Mouse (Mus musculus) limb, embryonic 14.5 days (tissue): ENCODE data around the gene BC067074. TPM values are rescaled to one million over a fixed set of nuclear protein-coding genes. Genes with fewer than 3 reads are reported as not detected.

Source experiments
- ATAC-seq: fragments of 200-750 bp; cut with Nextera tagmentation; 2 replicates; pipeline ENCODE4 v1.8.0; 2017; ENCODE audit warnings: low read depth, moderate number of reproducible peaks, moderate TSS enrichment; ENCODE audit not compliant: low FRiP score
- DNase-seq: peaks from one replicate; pipeline ENCODE4 v3.0.0-alpha.2; 2015; ENCODE audit warnings: low spot score
- H3K27ac ChIP-seq: fragments of 300-500 bp; sonication (generic); replicated peaks from 2 replicates; pipeline ENCODE4 v1.5.1; 2014; ENCODE audit warnings: low read depth, mild to moderate bottlenecking, low read length, moderate library complexity, mixed read lengths
- H3K27me3 ChIP-seq: fragments of 300-500 bp; sonication (generic); 2 replicates; pipeline ENCODE4 v1.6.1; 2014; ENCODE audit warnings: low read length, mixed read lengths; ENCODE audit not compliant: control insufficient read depth, insufficient read depth
- H3K36me3 ChIP-seq: fragments of 300-500 bp; sonication (generic); 2 replicates; pipeline ENCODE4 v1.6.1; 2014; ENCODE audit warnings: mild to moderate bottlenecking, low read length, moderate library complexity, mixed read lengths; ENCODE audit not compliant: control insufficient read depth, insufficient read depth
- H3K4me1 ChIP-seq: fragments of 300-500 bp; sonication (generic); 2 replicates; pipeline ENCODE4 v1.6.1; 2014; ENCODE audit warnings: antibody characterized with exemption, low read length, mixed read lengths; ENCODE audit not compliant: control insufficient read depth, insufficient read depth
- H3K4me2 ChIP-seq: fragments of 300-500 bp; sonication (generic); replicated peaks from 2 replicates; pipeline ENCODE4 v1.6.1; 2014; ENCODE audit warnings: low read depth, mild to moderate bottlenecking, low read length, moderate library complexity; ENCODE audit not compliant: severe bottlenecking
- H3K4me3 ChIP-seq: fragments of 300-500 bp; sonication (generic); replicated peaks from 2 replicates; pipeline ENCODE4 v1.5.1; 2014; ENCODE audit warnings: low read length
- H3K9ac ChIP-seq: fragments of 300-500 bp; sonication (generic); 2 replicates; pipeline ENCODE4 v1.6.1; 2014; ENCODE audit warnings: mild to moderate bottlenecking, low read depth, low read length, moderate library complexity; ENCODE audit not compliant: severe bottlenecking
- H3K9me3 ChIP-seq: fragments of 300-500 bp; sonication (generic); 2 replicates; pipeline ENCODE4 v1.6.1; 2016; ENCODE audit warnings: low read length; ENCODE audit not compliant: control insufficient read depth
- POLR2A ChIP-seq: fragments of 200-500 bp; IDR thresholded peaks from 2 replicates; pipeline ENCODE4 v1.8.0; 2012; ENCODE audit warnings: inconsistent platforms, mild to moderate bottlenecking, moderate library complexity, borderline replicate concordance; ENCODE audit not compliant: insufficient read depth, insufficient read length; ENCODE audit errors: extremely low read depth
- WGBS: fragments of 180-500 bp; shearing (Covaris S2); extraction: QIAGEN DNeasy Blood & Tissue Kit; methylation state at CpG from one replicate; pipeline ENCODE4 v1.1.7; 2014; 5-methylcytosine and 5-hydroxymethylcytosine counted together
- polyA plus RNA-seq, 2 experiments: library from polyadenylated mRNA; depleted of rRNA in 1 of 2; stranded (reverse) in 1 of 2; unstranded in 1 of 2; fragments of >200 nt; fragmentation: Nextera tagmentation in 1 of 2; extraction: Ambion mirVana in 1 of 2; gene quantifications; 2 replicates each; pipeline versions ENCODE4 v1.2.1 to v1.2.3; 2012 to 2014

Gene BC067074
- polyA plus RNA-seq, 2 experiments: 8.6 to 21.9 TPM

- Histone ChIP-seq H3K27me3 (no peaks in the 10 kb centered on the region), H3K4me3 (no peak overlapping the region), H3K9ac (no peak overlapping the region), H3K36me3 (no peaks in the 10 kb centered on the region; the same call in 1 of the 2 replicates), H3K4me1 (peaks cover 15% of the 10 kb centered on the region), H3K4me2 (no peak overlapping the region), H3K27ac (no peak overlapping the region; the same call in 1 of the 2 replicates), H3K9me3 (no peaks in the 10 kb centered on the region)
- WGBS: 64% methylated on average over 11 of the region's 11 CpGs
- ATAC-seq (no peak), DNase-seq (peak; percentile 66)
- TF ChIP-seq POLR2A: no peak
These were observed 57.9 kb downstream of the BC067074 start for GRCm38 (mm10) chr13:113350743-113351430.

DNA sequence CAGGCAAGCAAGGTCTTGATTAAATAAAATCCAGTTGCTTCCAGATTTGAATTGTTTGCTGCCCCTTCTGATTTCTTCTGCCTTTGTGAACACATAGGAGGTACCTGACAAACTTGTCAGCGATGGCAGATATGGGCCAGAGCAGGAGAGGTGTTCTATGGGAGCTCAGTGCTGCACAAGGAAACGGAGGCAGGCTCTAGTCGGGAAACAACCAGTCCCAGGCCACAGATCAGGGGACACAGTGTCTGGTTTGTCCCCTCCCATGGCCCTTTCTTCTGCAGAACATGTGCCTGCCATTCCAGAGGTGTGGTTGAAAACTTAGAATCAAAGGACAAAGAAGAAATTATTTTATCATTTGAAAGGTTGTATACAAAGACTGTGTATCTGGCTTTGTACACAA is 60.6 kb downstream of the BC067074 start:
- 77% methylated on average over 3 of the region's 3 CpGs for WGBS

DNA sequence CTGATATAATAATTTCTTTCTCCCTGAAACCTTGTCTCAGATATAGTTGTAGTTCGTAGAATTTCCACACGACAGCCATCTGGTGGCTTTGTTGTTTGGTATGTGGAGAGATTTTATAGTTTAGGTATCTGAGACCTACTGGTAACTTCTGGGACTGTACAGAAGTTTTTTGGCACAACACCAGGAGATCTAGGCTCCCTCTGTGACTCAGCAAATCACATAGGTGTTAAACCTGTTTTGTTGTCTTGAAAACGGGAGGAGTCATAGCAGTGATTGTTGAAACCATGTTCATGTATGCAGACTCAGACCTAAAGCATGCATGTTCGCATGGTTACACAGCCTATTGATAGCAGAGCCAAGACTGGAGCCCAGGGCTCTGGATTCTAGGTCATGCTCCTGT is 61.0 kb downstream of the BC067074 start:
- 74% methylated on average over 4 of the region's 4 CpGs for WGBS
- Histone ChIP-seq H3K27ac (no peak overlapping the region), H3K4me1 (peaks cover 14% of the 10 kb centered on the region), H3K4me2 (no peak overlapping the region), H3K4me3 (no peak overlapping the region), H3K36me3 (no peaks in the 10 kb centered on the region; the same call in 1 of the 2 replicates), H3K9ac (no peak overlapping the region), H3K9me3 (no peaks in the 10 kb centered on the region), H3K27me3 (no peaks in the 10 kb centered on the region)
- TF ChIP-seq POLR2A: no peak
- DNase-seq (peak; percentile 18), ATAC-seq (no peak)

More for the DNA sequence above, 60.6 kb downstream of the BC067074 start:
- Histone ChIP-seq H3K4me2 (no peak overlapping the region), H3K4me3 (no peak overlapping the region), H3K27me3 (no peaks in the 10 kb centered on the region), H3K27ac (no peak overlapping the region), H3K9ac (no peak overlapping the region), H3K9me3 (no peaks in the 10 kb centered on the region), H3K4me1 (peaks cover 14% of the 10 kb centered on the region), H3K36me3 (no peaks in the 10 kb centered on the region; the same call in 1 of the 2 replicates)
- DNase-seq: no peak
- TF ChIP-seq POLR2A: no peak
- no peak for ATAC-seq

DNA sequence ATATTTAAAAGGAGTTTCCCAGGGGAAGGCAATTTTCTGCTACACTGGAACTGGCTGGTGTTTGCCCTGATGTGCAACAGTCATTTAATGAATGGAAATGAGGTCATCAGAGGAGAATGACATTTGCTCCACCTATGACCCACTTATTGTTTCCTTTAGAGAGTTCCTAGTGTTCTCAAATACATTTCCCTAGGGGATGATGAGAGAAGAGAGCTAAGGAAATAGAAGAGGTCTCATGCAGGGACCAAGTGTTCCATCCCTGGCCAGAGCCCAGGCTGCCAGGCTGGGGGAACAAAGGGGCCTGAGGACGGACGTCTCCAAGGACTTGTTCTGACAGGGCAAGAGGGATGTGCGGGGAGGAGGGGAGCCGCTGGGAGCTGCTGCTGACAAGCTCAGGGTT is 62.1 kb downstream of the BC067074 start:
- 71% methylated on average over 4 of the region's 4 CpGs for WGBS
- H3K9ac ChIP-seq: no peak overlapping the region
- no peaks in the 10 kb centered on the region for H3K9me3 ChIP-seq
- no peaks in the 10 kb centered on the region for H3K27me3 ChIP-seq
- no peak for DNase-seq
- no peak overlapping the region for H3K4me2 ChIP-seq
- H3K4me1 ChIP-seq: peaks cover 14% of the 10 kb centered on the region
- no peak overlapping the region for H3K4me3 ChIP-seq
- H3K27ac ChIP-seq: no peak overlapping the region
- H3K36me3 ChIP-seq: no peaks in the 10 kb centered on the region; the same call in 1 of the 2 replicates
- ATAC-seq: no peak
- TF ChIP-seq POLR2A: no peak

DNA sequence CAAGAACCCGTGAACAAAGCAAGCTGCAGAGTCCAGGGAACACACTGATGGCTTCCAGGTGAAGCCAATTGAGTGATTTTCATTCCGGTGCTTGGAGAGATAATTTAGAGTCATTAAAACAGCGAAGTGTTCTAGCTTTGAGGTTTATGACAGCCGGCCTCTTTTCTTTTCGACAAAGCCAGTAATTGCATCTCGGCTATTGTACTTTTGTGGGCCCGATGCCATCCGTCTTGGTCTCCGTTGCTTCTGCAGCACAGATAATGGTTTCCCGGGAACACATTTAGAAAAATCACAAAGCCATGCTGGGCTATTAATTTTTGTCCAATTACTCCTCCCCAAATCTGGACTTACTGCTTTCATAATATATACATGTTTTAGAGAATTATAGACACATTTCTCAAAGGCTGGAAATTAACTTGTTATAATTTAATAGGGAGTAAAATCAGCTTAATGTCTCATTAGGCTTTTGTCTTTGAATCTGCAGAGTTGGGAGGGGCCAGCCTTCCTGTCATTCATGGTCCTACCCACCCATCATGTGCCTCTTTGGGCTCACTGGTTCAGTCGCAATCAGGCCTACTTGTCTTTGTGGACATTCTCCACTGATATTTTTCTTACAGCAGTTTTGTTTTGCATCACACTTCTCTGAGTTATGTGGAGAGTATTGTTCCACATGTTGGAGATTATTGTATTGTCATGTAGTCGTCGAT is 64.6 kb downstream of the BC067074 start:
- Histone ChIP-seq H3K9me3 (no peaks in the 10 kb centered on the region), H3K9ac (no peak overlapping the region), H3K27me3 (no peaks in the 10 kb centered on the region), H3K4me2 (no peak overlapping the region), H3K4me1 (peaks cover 3% of the 10 kb centered on the region), H3K4me3 (no peak overlapping the region), H3K27ac (no peak overlapping the region), H3K36me3 (no peaks in the 10 kb centered on the region)
- DNase-seq: no peak
- TF ChIP-seq POLR2A: no peak
- WGBS: 56% methylated on average over 13 of the region's 13 CpGs
- no peak for ATAC-seq
